ENCODE assay signal across 14 mouse cellular contexts in the genomic region with DNA sequence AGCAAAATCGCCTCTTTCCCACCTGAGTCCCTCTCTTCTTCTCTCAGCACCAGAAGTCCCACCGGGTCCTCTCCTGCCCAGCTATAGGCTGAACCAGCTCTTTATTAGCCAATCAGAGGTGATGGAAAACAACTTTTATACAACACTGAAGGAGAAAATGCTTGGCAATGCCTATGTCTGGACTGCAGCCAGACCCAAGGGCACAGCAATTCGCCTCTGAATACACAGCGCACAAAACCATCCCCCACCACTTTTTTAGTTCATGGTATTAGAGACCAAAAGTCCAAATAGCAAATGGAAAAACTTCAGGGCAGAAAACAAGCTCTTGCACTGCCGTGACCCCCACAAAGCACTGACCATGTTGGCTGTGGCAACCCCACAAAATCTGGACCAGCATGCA. TPM values are rescaled to one million over a fixed set of nuclear protein-coding genes. Genes with fewer than 3 reads are reported as not detected.
DNase-seq lines count a peak whose midpoint lies in the region; ATAC-seq and TF ChIP-seq lines count a peak whose summit lies in the region.
"Had no signal": no experiment of that assay in that cellular context is flagged by ENCODE, and none has a peak within 500 bp of the region (broad histone marks: within the 10 kb centered on the region; RNA-seq: fewer than 3 reads in every experiment).

No protein-coding gene starts in this region.

- WGBS in heart, postnatal 0 days, result 61% methylated on average over 5 of the region's 5 CpGs
- 88% methylated on average over 5 of the region's 5 CpGs for WGBS in heart, embryonic 10.5 days
- 36% methylated on average over 5 of the region's 5 CpGs for WGBS in liver, adult 2 months
- WGBS in liver, embryonic 11.5 days, result 82% methylated on average over 5 of the region's 5 CpGs

- TF ChIP-seq POLR2A in liver, adult 2 months (IDR thresholded peaks at IDR 0.05; ENCODE audit: extremely low read depth, insufficient read depth, low read length), result no peak
- TF ChIP-seq POLR2A in myocyte (IDR thresholded peaks at IDR 0.05; ENCODE audit: insufficient read length, low read depth), result no peak

- H3ac ChIP-seq in myocyte (ENCODE audit: control insufficient read depth, insufficient read length), result no peak overlapping the region

- TF ChIP-seq EP300 in heart, postnatal 0 days (IDR thresholded peaks at IDR 0.05; ENCODE audit: low read depth), result no peak

- H3K27ac ChIP-seq in heart, postnatal 0 days (ENCODE audit: low read depth), result 0 out of 2 replicates have a peak overlapping the region, but pooled peaks have one; percentile 19
- no peak overlapping the region for H3K27ac ChIP-seq in heart, embryonic 10.5 days
- H3K27ac ChIP-seq in liver, adult 2 months (replicated peaks; ENCODE audit: insufficient read depth, low read depth, low read length), result no peak overlapping the region
- no peak overlapping the region for H3K27ac ChIP-seq in liver, embryonic 11.5 days (ENCODE audit: low read depth, low read length)
- H3K27ac ChIP-seq: forebrain, embryonic 10.5 days; heart, embryonic 13.5 days; stomach, embryonic 15.5 days had no signal

- no peak overlapping the region for H3K4me2 ChIP-seq in heart, postnatal 0 days (ENCODE audit: low read depth, low read length)
- no peak overlapping the region for H3K4me2 ChIP-seq in liver, embryonic 11.5 days
- peak overlapping the region; percentile 7 for H3K4me2 ChIP-seq in myocyte (ENCODE audit: low read depth)
- H3K4me2 ChIP-seq: heart, embryonic 13.5 days; stomach, embryonic 15.5 days had no signal

- H3K79me2 ChIP-seq in liver, adult 2 months (ENCODE audit: control insufficient read depth, insufficient read depth, low read length), result no peaks in the 10 kb centered on the region
- no peaks in the 10 kb centered on the region for H3K79me2 ChIP-seq in myocyte (ENCODE audit: control insufficient read depth, insufficient read depth)

- ATAC-seq in heart, postnatal 0 days (ENCODE audit: insufficient read depth, low read depth), result peak; percentile 24; the same call in 1 of the 2 replicates
- ATAC-seq in liver, embryonic 11.5 days (replicated peaks; ENCODE audit: low FRiP score), result no peak
- ATAC-seq: hindbrain, embryonic 16.5 days had no signal

- DNase-seq in cerebellum, postnatal 10 days, result peak; percentile 55 to 58
- no peak for DNase-seq in cerebellum, adult 9-11 months
- DNase-seq in heart, postnatal 0 days (ENCODE audit: low spot score), result no peak
- no peak for DNase-seq in heart, embryonic 10.5 days (ENCODE audit: low spot score)
- DNase-seq in liver, adult 2 months (ENCODE audit: extremely low read depth, low read depth, low spot score), result peak; percentile 84
- DNase-seq in liver, embryonic 11.5 days (ENCODE audit: low spot score), result no peak
- DNase-seq in testis, postnatal 14 days (ENCODE audit: low spot score), result no peak
- DNase-seq: spleen, adult 18-20 months had no signal

- H3K4me1 ChIP-seq in heart, postnatal 0 days (ENCODE audit: control insufficient read depth, insufficient read depth), result peaks cover 28% of the 10 kb centered on the region
- H3K4me1 ChIP-seq in heart, embryonic 10.5 days, result peaks cover 31% of the 10 kb centered on the region
- H3K4me1 ChIP-seq in liver, adult 2 months (ENCODE audit: control insufficient read depth, insufficient read depth, low read length), result peaks cover 2% of the 10 kb centered on the region
- H3K4me1 ChIP-seq in liver, embryonic 11.5 days (replicated peaks; ENCODE audit: control insufficient read depth, insufficient read depth, low read length), result peaks cover 7% of the 10 kb centered on the region; the same call in 1 of the 2 replicates

- H3K9ac ChIP-seq in heart, postnatal 0 days (replicated peaks; ENCODE audit: low read depth, low read length), result no peak overlapping the region
- no peak overlapping the region for H3K9ac ChIP-seq in liver, adult 2 months (ENCODE audit: low read depth, low read length)
- no peak overlapping the region for H3K9ac ChIP-seq in liver, embryonic 11.5 days (ENCODE audit: low read depth, low read length)
- H3K9ac ChIP-seq: heart, embryonic 13.5 days; stomach, embryonic 15.5 days had no signal

- no peak overlapping the region for H3K4me3 ChIP-seq in heart, postnatal 0 days (ENCODE audit: low read depth, low read length)
- no peak overlapping the region for H3K4me3 ChIP-seq in heart, embryonic 10.5 days
- H3K4me3 ChIP-seq in liver, adult 2 months (ENCODE audit: insufficient read depth, low read depth, low read length), result no peak overlapping the region
- H3K4me3 ChIP-seq in liver, embryonic 11.5 days (ENCODE audit: low read depth, low read length), result no peak overlapping the region
- H3K4me3 ChIP-seq in myocyte, result no peak overlapping the region
- H3K4me3 ChIP-seq: forebrain, embryonic 10.5 days; heart, embryonic 13.5 days; stomach, embryonic 15.5 days had no signal

- no peaks in the 10 kb centered on the region for H3K27me3 ChIP-seq in heart, postnatal 0 days (ENCODE audit: control insufficient read depth, insufficient read depth, low read length)
- H3K27me3 ChIP-seq in heart, embryonic 10.5 days (ENCODE audit: insufficient read depth, poor library complexity, severe bottlenecking), result peaks cover 21% of the 10 kb centered on the region
- no peaks in the 10 kb centered on the region for H3K27me3 ChIP-seq in liver, adult 2 months (ENCODE audit: control insufficient read depth, insufficient read depth, low read length)
- no peaks in the 10 kb centered on the region for H3K27me3 ChIP-seq in liver, embryonic 11.5 days (replicated peaks; ENCODE audit: control insufficient read depth, insufficient read depth, low read length)
- H3K27me3 ChIP-seq in myocyte (ENCODE audit: control insufficient read depth, insufficient read depth, insufficient read length), result no peaks in the 10 kb centered on the region
- H3K27me3 ChIP-seq: CH12.LX; stomach, embryonic 15.5 days had no signal

- no peaks in the 10 kb centered on the region for H3K9me3 ChIP-seq in heart, postnatal 0 days (replicated peaks; ENCODE audit: control insufficient read depth, low read length)
- H3K9me3 ChIP-seq in heart, embryonic 10.5 days, result no peaks in the 10 kb centered on the region
- no peaks in the 10 kb centered on the region for H3K9me3 ChIP-seq in liver, embryonic 11.5 days (ENCODE audit: control insufficient read depth, low read length)
- H3K9me3 ChIP-seq: forebrain, embryonic 10.5 days; heart, embryonic 13.5 days; stomach, embryonic 15.5 days had no signal

- H3K36me3 ChIP-seq in heart, postnatal 0 days (replicated peaks; ENCODE audit: control insufficient read depth, insufficient read depth, low read length), result no peaks in the 10 kb centered on the region
- no peaks in the 10 kb centered on the region for H3K36me3 ChIP-seq in heart, embryonic 10.5 days
- H3K36me3 ChIP-seq in liver, adult 2 months (ENCODE audit: control insufficient read depth, insufficient read depth, low read length), result no peaks in the 10 kb centered on the region
- H3K36me3 ChIP-seq in liver, embryonic 11.5 days (ENCODE audit: control insufficient read depth, insufficient read depth, low read length), result no peaks in the 10 kb centered on the region
- H3K36me3 ChIP-seq in myocyte (ENCODE audit: control insufficient read depth, insufficient read depth), result no peaks in the 10 kb centered on the region
- H3K36me3 ChIP-seq: forebrain, embryonic 10.5 days; heart, embryonic 13.5 days; stomach, embryonic 15.5 days had no signal

- TF ChIP-seq CTCF in heart, postnatal 0 days (IDR thresholded peaks at IDR 0.05; ENCODE audit: low read depth), result no peak
- TF ChIP-seq CTCF in liver, adult 2 months (IDR thresholded peaks at IDR 0.05; ENCODE audit: low read depth, low read length), result no peak

TF ChIP-seq in myocyte, 11 proteins besides CTCF, POLR2A, EP300 and RAD21:
- TF ChIP-seq REST (IDR thresholded peaks at IDR 0.05; ENCODE audit: insufficient read depth, insufficient read length) (no peak), MYOG (IDR thresholded peaks at IDR 0.05; ENCODE audit: control insufficient read depth in 1 of 3, insufficient read depth in 1 of 3, insufficient read length in 2 of 3, low read depth in 2 of 3) (no peak), TCF12 (IDR thresholded peaks at IDR 0.05; ENCODE audit: insufficient read depth, poor library complexity, severe bottlenecking) (no peak), MYOD1 (IDR thresholded peaks at IDR 0.05; ENCODE audit: control insufficient read depth in 1 of 3, insufficient read length in 2 of 3, low read depth in 2 of 3) (no peak), POLR2AphosphoS2 (IDR thresholded peaks at IDR 0.05; ENCODE audit: insufficient read length, low read depth) (no peak), MAX (IDR thresholded peaks at IDR 0.05; ENCODE audit: low read depth) (no peak), CEBPB (IDR thresholded peaks at IDR 0.05; ENCODE audit: insufficient read depth, poor library complexity, severe bottlenecking) (no peak), SRF (IDR thresholded peaks at IDR 0.05; ENCODE audit: control insufficient read depth, insufficient read length, low read depth) (no peak), USF1 (IDR thresholded peaks at IDR 0.05; ENCODE audit: low read depth) (no peak), E2F4 (IDR thresholded peaks at IDR 0.05; ENCODE audit: insufficient read depth) (no peak), TCF3 (IDR thresholded peaks at IDR 0.05; ENCODE audit: insufficient read length, low read depth) (no peak)

RNA-seq across cellular contexts. Expression of gene Egln3, which starts 57.8 kb away (rescaled TPM):
- 56.8 and 61.4 TPM in 2 replicates for total RNA-seq in heart, postnatal 0 days (2014; rRNA removed; ENCODE audit: low replicate concordance)
- 12.4 and 13.5 TPM in 2 replicates for polyA plus RNA-seq in heart, postnatal 0 days (2015; fragmentation: Nextera tagmentation; extraction: Ambion mirVana)
- polyA plus RNA-seq in heart, embryonic 10.5 days (2016; fragmentation: Nextera tagmentation; extraction: Ambion mirVana), result 5.4 and 6.1 TPM in 2 replicates
- 7.9 and 8.4 TPM in 2 replicates for total RNA-seq in liver, adult 2 months (2014; rRNA removed)
- 11.0 and 13.1 TPM in 2 replicates for polyA plus RNA-seq in liver, adult 2 months (2012; rRNA removed)
- polyA plus RNA-seq in liver, embryonic 11.5 days (2014; fragmentation: Nextera tagmentation; extraction: Ambion mirVana), result 11.6 TPM in 2 replicates
- 130 TPM for polyA plus RNA-seq in myocyte (2012; fragmentation: generic; extraction: Trizol)

Comparison
In these comparisons a context has a peak if more than half of its experiments do, and no peak if none do; other contexts are left out.
1. DNase-seq: peak in cerebellum, postnatal 10 days (2 of 2) and liver, adult 2 months (single experiment); none in cerebellum, adult 9-11 months (single experiment), heart, postnatal 0 days (single experiment), heart, embryonic 10.5 days (single experiment), liver, embryonic 11.5 days (single experiment) and testis, postnatal 14 days (single experiment).